Mouse (Mus musculus) cerebellum, adult 2 months (tissue): ENCODE measurements around the gene Pank1. TPM values are rescaled to one million over a fixed set of nuclear protein-coding genes. Genes with fewer than 3 reads are reported as not detected.

Source experiments
- DNase-seq, 2 experiments: peaks; one replicate each; pipeline ENCODE4 v3.0.0; 2021
- H3K27ac ChIP-seq: fragments of 200-500 bp; 2 replicates; pipeline ENCODE4 v1.5.1; 2012; ENCODE audit warnings: low read length, control low read depth, inconsistent platforms; ENCODE audit not compliant: insufficient read depth
- H3K27me3 ChIP-seq: fragments of 200-500 bp; 2 replicates; pipeline ENCODE4 v1.6.1; 2012; ENCODE audit warnings: inconsistent platforms, mild to moderate bottlenecking, low read length, moderate library complexity; ENCODE audit not compliant: control insufficient read depth, insufficient read depth
- H3K4me1 ChIP-seq: fragments of 200-500 bp; 2 replicates; pipeline ENCODE4 v1.6.1; 2011; ENCODE audit warnings: low read length; ENCODE audit not compliant: control insufficient read depth, insufficient read depth
- H3K4me3 ChIP-seq: fragments of 200-500 bp; replicated peaks from 2 replicates; pipeline ENCODE3; 2011; ENCODE audit warnings: mild to moderate bottlenecking, low read depth, low read length, control low read depth; ENCODE audit not compliant: insufficient read depth
- CTCF ChIP-seq: fragments of 200-500 bp; IDR thresholded peaks from 2 replicates; pipeline ENCODE4 v1.5.1; 2011; ENCODE audit warnings: low read depth, mild to moderate bottlenecking, control low read depth, low read length, moderate library complexity, borderline replicate concordance; ENCODE audit not compliant: insufficient read depth
- POLR2A ChIP-seq: fragments of 200-500 bp; IDR thresholded peaks from 2 replicates; pipeline ENCODE4 v1.6.1; 2011; ENCODE audit warnings: low read length, control low read depth, borderline replicate concordance; ENCODE audit not compliant: insufficient read depth
- WGBS: fragments of 180-500 bp; shearing (Covaris S2); methylation state at CpG from one replicate; pipeline ENCODE4 v1.1.7; 2018; 5-methylcytosine and 5-hydroxymethylcytosine counted together
- polyA plus RNA-seq: library from polyadenylated mRNA; depleted of rRNA; stranded (reverse); fragments of >200 nt; gene quantifications from 2 replicates; pipeline ENCODE4 v1.2.3, GENCODE M21; 2012; rRNA removed

The Pank1 gene
- polyA plus RNA-seq, 1 experiment, result 6.9 TPM

DNA sequence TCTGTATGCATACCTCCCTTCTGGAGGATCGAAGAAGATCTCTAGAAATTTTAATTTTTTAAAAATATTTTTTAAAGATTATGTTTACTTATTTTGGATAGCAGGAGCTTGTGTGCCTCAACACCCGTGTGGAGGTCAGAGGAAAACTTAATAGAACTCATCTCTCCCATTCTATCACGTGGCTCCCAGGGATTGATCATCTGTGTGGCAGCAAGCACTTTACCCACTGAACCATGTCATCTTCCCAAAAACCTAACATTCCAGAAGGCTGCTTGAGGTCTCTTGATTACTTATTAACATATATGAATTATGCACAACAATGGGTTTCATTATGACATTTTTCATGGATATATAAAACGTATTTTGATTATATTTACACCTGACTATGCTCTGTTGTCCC is 82.9 kb downstream of the Pank1 start:
- H3K4me3 ChIP-seq, result no peak overlapping the region
- H3K4me1 ChIP-seq, result no peaks in the 10 kb centered on the region
- H3K27ac ChIP-seq, result no peak overlapping the region
- no peaks in the 10 kb centered on the region for H3K27me3 ChIP-seq
- WGBS, result 69% methylated on average over 4 of the region's 4 CpGs
- DNase-seq, result no peak
- TF ChIP-seq POLR2A, result no peak
- TF ChIP-seq CTCF, result no peak

- Histone ChIP-seq H3K4me3 (no peak overlapping the region), H3K27me3 (no peaks in the 10 kb centered on the region), H3K27ac (no peak overlapping the region), H3K4me1 (no peaks in the 10 kb centered on the region)
- 96% methylated on average over 2 of the region's 2 CpGs for WGBS
- TF ChIP-seq CTCF (no peak), POLR2A (no peak)
- DNase-seq, result no peak
These were observed 96.8 kb downstream of the Pank1 start for GRCm38 (mm10) chr19:34782491-34782890.

- H3K27me3 ChIP-seq, result no peaks in the 10 kb centered on the region
- WGBS, result 96% methylated on average over 1 of the region's 1 CpGs
- TF ChIP-seq CTCF (no peak), POLR2A (no peak)
These were observed 100.3 kb downstream of the Pank1 start for GRCm38 (mm10) chr19:34778993-34779392.

GRCm38 (mm10) chr19:34778098-34778497 is 101.2 kb downstream of the Pank1 start:
- no peak for DNase-seq
- Histone ChIP-seq H3K27ac (no peak overlapping the region), H3K27me3 (no peaks in the 10 kb centered on the region), H3K4me1 (no peaks in the 10 kb centered on the region), H3K4me3 (no peak overlapping the region)
- TF ChIP-seq CTCF (no peak), POLR2A (no peak)

More at GRCm38 (mm10) chr19:34778993-34779392, 100.3 kb downstream of the Pank1 start:
- DNase-seq, result no peak
- no peak overlapping the region for H3K27ac ChIP-seq
- H3K4me1 ChIP-seq, result no peaks in the 10 kb centered on the region
- H3K4me3 ChIP-seq, result no peak overlapping the region

DNA sequence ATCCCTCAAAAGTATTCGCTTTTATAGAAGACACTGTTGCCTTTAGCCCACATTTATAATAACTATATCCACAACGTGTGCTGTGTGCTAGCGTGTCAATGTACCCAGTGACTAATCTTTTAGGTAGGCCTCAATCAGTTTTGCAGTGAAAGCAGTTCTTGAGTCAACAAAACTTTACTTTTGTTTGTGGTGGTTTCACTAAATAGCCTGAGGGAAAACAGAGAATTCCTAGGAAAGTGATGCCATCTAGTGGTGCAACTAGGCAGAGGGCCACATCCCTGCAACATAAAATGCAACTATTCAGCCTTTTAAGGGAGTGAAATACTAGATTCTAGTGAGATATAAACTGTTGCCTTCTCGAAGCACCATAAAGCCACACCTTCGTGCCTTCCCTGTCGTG is 106.5 kb downstream of the Pank1 start:
- no peak overlapping the region for H3K27ac ChIP-seq
- H3K4me3 ChIP-seq, result no peak overlapping the region
- H3K27me3 ChIP-seq, result no peaks in the 10 kb centered on the region
- 23% methylated on average over 6 of the region's 6 CpGs for WGBS
- peak; percentile 14 to 21 for DNase-seq
- no peaks in the 10 kb centered on the region for H3K4me1 ChIP-seq
- TF ChIP-seq CTCF (peak; percentile 24; the same call in 1 of the 2 replicates), POLR2A (no peak)

- WGBS, result 81% methylated on average over 6 of the region's 6 CpGs
- no peak overlapping the region for H3K27ac ChIP-seq
- no peak for DNase-seq
These were observed 108.5 kb downstream of the Pank1 start for GRCm38 (mm10) chr19:34770764-34771163.

GRCm38 (mm10) chr19:34758754-34759153 is 120.5 kb downstream of the Pank1 start:
- Histone ChIP-seq H3K27ac (no peak overlapping the region), H3K4me1 (no peaks in the 10 kb centered on the region), H3K27me3 (no peaks in the 10 kb centered on the region), H3K4me3 (no peak overlapping the region)
- 78% methylated on average over 1 of the region's 1 CpGs for WGBS
- TF ChIP-seq CTCF (no peak), POLR2A (no peak)
- DNase-seq, result no peak

More at GRCm38 (mm10) chr19:34770764-34771163, 108.5 kb downstream of the Pank1 start:
- Histone ChIP-seq H3K4me3 (no peak overlapping the region), H3K27me3 (no peaks in the 10 kb centered on the region), H3K4me1 (no peaks in the 10 kb centered on the region)
- TF ChIP-seq POLR2A (no peak), CTCF (no peak)

Other genes starting within 250 kb of the Pank1 start
- gene Ifit1bl2, start 238.7 kb downstream of the Pank1 start, polyA plus RNA-seq, result 0.16 and 0.20 TPM in 2 replicates
- gene Ifit1, start 238.6 kb downstream of the Pank1 start, polyA plus RNA-seq, result 2.3 and 2.9 TPM in 2 replicates
- 1.3 and 1.8 TPM in 2 replicates for gene Slc16a12, start 132.2 kb downstream of the Pank1 start, polyA plus RNA-seq
- 0.55 and 0.56 TPM in 2 replicates for gene Kif20b, start 42.9 kb upstream of the Pank1 start, polyA plus RNA-seq